ENCODE assay signal across 8 mouse cellular contexts in genomic region chr2:10142472-10143454, GRCm38 (mm10). TPM values are rescaled to one million over a fixed set of nuclear protein-coding genes. Genes with fewer than 3 reads are reported as not detected.
DNase-seq lines count a peak whose midpoint lies in the region; ATAC-seq and TF ChIP-seq lines count a peak whose summit lies in the region.

No protein-coding gene starts in this region.

- no peaks in the 10 kb centered on the region for H3K36me3 ChIP-seq in kidney, adult 2 months (ENCODE audit: control insufficient read depth, insufficient read depth, low read length)
- no peaks in the 10 kb centered on the region for H3K36me3 ChIP-seq in limb, embryonic 12.5 days
- H3K36me3 ChIP-seq in midbrain, embryonic 14.5 days (ENCODE audit: control insufficient read depth, insufficient read depth, low read length), result no peaks in the 10 kb centered on the region

- H3K4me2 ChIP-seq in limb, embryonic 12.5 days, result no peak overlapping the region
- no peak overlapping the region for H3K4me2 ChIP-seq in midbrain, embryonic 14.5 days (ENCODE audit: low read length)

- H3K27me3 ChIP-seq in kidney, adult 2 months (replicated peaks; ENCODE audit: control insufficient read depth, insufficient read depth, low read length), result no peaks in the 10 kb centered on the region
- peaks cover 25% of the 10 kb centered on the region for H3K27me3 ChIP-seq in limb, embryonic 12.5 days
- no peaks in the 10 kb centered on the region for H3K27me3 ChIP-seq in midbrain, embryonic 14.5 days (ENCODE audit: control insufficient read depth, insufficient read depth, low read length)

- no peaks in the 10 kb centered on the region; the same call in 1 of the 2 replicates for H3K9me3 ChIP-seq in limb, embryonic 12.5 days
- no peaks in the 10 kb centered on the region for H3K9me3 ChIP-seq in midbrain, embryonic 14.5 days (ENCODE audit: control insufficient read depth, low read length)

- TF ChIP-seq CTCF in kidney, adult 2 months (conservative IDR thresholded peaks at IDR 0.05; ENCODE audit: insufficient read depth, insufficient read length, low read depth, low read length), result peak; percentile 89

- peak; percentile 66; the same call in 1 of the 2 replicates for ATAC-seq in limb, embryonic 12.5 days (ENCODE audit: insufficient number of reproducible peaks, insufficient read depth, low FRiP score, low TSS enrichment, low read depth)
- ATAC-seq in midbrain, embryonic 14.5 days (ENCODE audit: low FRiP score, low TSS enrichment), result peak; percentile 72

- DNase-seq in right cerebral cortex, adult 18-20 months, result peak; percentile 64
- no peak for DNase-seq in right cerebral cortex, postnatal 25 days
- peak; percentile 90 for DNase-seq in embryo, embryonic 10 days (ENCODE audit: low spot score)
- peak; percentile 66 for DNase-seq in gastrocnemius, postnatal 25 days
- DNase-seq in kidney, adult 2 months, result peak; percentile 89
- DNase-seq in midbrain, embryonic 14.5 days, result peak; percentile 84
- peak; percentile 12 to 49 for DNase-seq in spleen, postnatal 14 days (ENCODE audit: low spot score in 2 of 2)

- 32% methylated on average over 8 of the region's 8 CpGs for WGBS in kidney, adult 2 months
- 32% methylated on average over 8 of the region's 8 CpGs for WGBS in limb, embryonic 12.5 days
- WGBS in midbrain, embryonic 14.5 days, result 31% methylated on average over 8 of the region's 8 CpGs

- no peaks in the 10 kb centered on the region; the same call in 1 of the 2 replicates for H3K4me1 ChIP-seq in kidney, adult 2 months (ENCODE audit: control insufficient read depth, insufficient read depth, low read length)
- peaks cover 16% of the 10 kb centered on the region for H3K4me1 ChIP-seq in limb, embryonic 12.5 days (replicated peaks)
- no peaks in the 10 kb centered on the region for H3K4me1 ChIP-seq in midbrain, embryonic 14.5 days (ENCODE audit: control insufficient read depth, insufficient read depth, low read length)

- H3K27ac ChIP-seq in kidney, adult 2 months (ENCODE audit: insufficient read depth, low read depth, low read length), result no peak overlapping the region
- H3K27ac ChIP-seq in limb, embryonic 12.5 days, result no peak overlapping the region
- H3K27ac ChIP-seq in midbrain, embryonic 14.5 days (replicated peaks; ENCODE audit: low read depth, low read length), result no peak overlapping the region

- H3K9ac ChIP-seq in limb, embryonic 12.5 days (replicated peaks), result no peak overlapping the region
- no peak overlapping the region for H3K9ac ChIP-seq in midbrain, embryonic 14.5 days (replicated peaks; ENCODE audit: low read length)

- H3K4me3 ChIP-seq in kidney, adult 2 months (ENCODE audit: insufficient read depth, low read depth, low read length), result no peak overlapping the region
- H3K4me3 ChIP-seq in limb, embryonic 12.5 days (replicated peaks), result no peak overlapping the region
- H3K4me3 ChIP-seq in midbrain, embryonic 14.5 days (replicated peaks; ENCODE audit: low read depth, low read length), result no peak overlapping the region

- no peak for TF ChIP-seq POLR2A in kidney, adult 2 months (IDR thresholded peaks at IDR 0.05; ENCODE audit: low read depth, low read length)

RNA-seq across cellular contexts. Expression of gene Itih5, which starts 10.6 kb away (rescaled TPM):
- 10 to 100 TPM; 16.3 to 17.4 TPM for total RNA-seq in gastrocnemius, postnatal 25 days (2021)
- polyA plus RNA-seq in kidney, adult 2 months (2012; rRNA removed), result 14.0 and 14.1 TPM in 2 replicates
- polyA plus RNA-seq in limb, embryonic 12.5 days (2016; fragmentation: Nextera tagmentation; extraction: Ambion mirVana), result 2.8 TPM in 2 replicates
- 1.3 and 7.7 TPM in 2 replicates for polyA plus RNA-seq in midbrain, embryonic 14.5 days (2014; fragmentation: Nextera tagmentation; extraction: Ambion mirVana)

RNA-seq across cellular contexts. Expression of gene Itih2, which starts 11.6 kb away (rescaled TPM):
- total RNA-seq in gastrocnemius, postnatal 25 days (2021), result under 1 TPM; 0.36 to 0.67 TPM
- 0.78 and 1.0 TPM in 2 replicates for polyA plus RNA-seq in kidney, adult 2 months (2012; rRNA removed)
- polyA plus RNA-seq in limb, embryonic 12.5 days (2016; fragmentation: Nextera tagmentation; extraction: Ambion mirVana), result 0.16 and 0.35 TPM in 2 replicates
- polyA plus RNA-seq in midbrain, embryonic 14.5 days (2014; fragmentation: Nextera tagmentation; extraction: Ambion mirVana), result 1.1 TPM in 1 of 2 replicates, not detected in the other
